Mouse (Mus musculus) intestine, embryonic 16.5 days (tissue): ENCODE results near the gene Ireb2. TPM values are rescaled to one million over a fixed set of nuclear protein-coding genes. Genes with fewer than 3 reads are reported as not detected.
A peak's percentile ranks its signal among the peaks of the same experiment; 100 is the strongest.

Experiments
- ATAC-seq: fragments of 200-750 bp; cut with Nextera tagmentation; 2 replicates; pipeline ENCODE4 v1.8.0; 2017; ENCODE audit warnings: moderate TSS enrichment, moderate library complexity
- H3K27ac ChIP-seq: fragments of 300-500 bp; sonication (generic); 2 replicates; pipeline ENCODE4 v1.5.1; 2014; ENCODE audit warnings: mild to moderate bottlenecking, low read length
- H3K27me3 ChIP-seq: fragments of 300-500 bp; sonication (generic); replicated peaks from 2 replicates; pipeline ENCODE4 v1.6.1; 2014; ENCODE audit warnings: low read length, control low read depth, mixed read lengths; ENCODE audit not compliant: control insufficient read depth, insufficient read depth
- H3K36me3 ChIP-seq: fragments of 300-500 bp; sonication (generic); 2 replicates; pipeline ENCODE4 v1.6.1; 2014; ENCODE audit warnings: low read length, control low read depth; ENCODE audit not compliant: control insufficient read depth, insufficient read depth
- H3K4me1 ChIP-seq: fragments of 300-500 bp; sonication (generic); 2 replicates; pipeline ENCODE4 v1.6.1; 2014; ENCODE audit warnings: low read length, control low read depth, mixed read lengths; ENCODE audit not compliant: control insufficient read depth, insufficient read depth
- H3K4me2 ChIP-seq: fragments of 300-500 bp; sonication (generic); 2 replicates; pipeline ENCODE4 v1.6.1; 2014; ENCODE audit warnings: low read depth, low read length, control low read depth
- H3K4me3 ChIP-seq: fragments of 300-500 bp; sonication (generic); 2 replicates; pipeline ENCODE4 v1.5.1; 2014; ENCODE audit warnings: mild to moderate bottlenecking, low read length
- H3K9ac ChIP-seq: fragments of 300-500 bp; sonication (generic); 2 replicates; pipeline ENCODE4 v1.6.1; 2014; ENCODE audit warnings: low read depth, low read length
- H3K9me3 ChIP-seq: fragments of 300-500 bp; sonication (generic); 2 replicates; pipeline ENCODE4 v1.6.1; 2016; ENCODE audit warnings: low read length, control low read depth; ENCODE audit not compliant: control insufficient read depth
- WGBS: fragments of 180-500 bp; shearing (Covaris S2); extraction: QIAGEN DNeasy Blood & Tissue Kit; methylation state at CpG from one replicate; pipeline ENCODE4 v1.1.7; 2014; 5-methylcytosine and 5-hydroxymethylcytosine counted together
- polyA plus RNA-seq: library from polyadenylated mRNA; unstranded; fragments of >200 nt; fragmentation: Nextera tagmentation; extraction: Ambion mirVana; gene quantifications from 2 replicates; pipeline ENCODE4 v1.2.1, GENCODE M21; 2015

The Ireb2 gene
- polyA plus RNA-seq, 1 experiment from 2014 or later = 21.0 TPM

- Histone ChIP-seq H3K36me3 (no peaks in the 10 kb centered on the region), H3K9me3 (no peaks in the 10 kb centered on the region), H3K4me3 (no peak overlapping the region), H3K4me1 (peaks cover 8% of the 10 kb centered on the region), H3K27me3 (no peaks in the 10 kb centered on the region), H3K27ac (no peak overlapping the region), H3K4me2 (no peak overlapping the region), H3K9ac (peak overlapping the region; percentile 11; the same call in 1 of the 2 replicates)
- no peak for ATAC-seq
- WGBS = 76% methylated on average over 7 of the region's 7 CpGs
Observed at GRCm38 (mm10) chr9:54860526-54860925, 3.1 kb upstream of the Ireb2 start.

DNA sequence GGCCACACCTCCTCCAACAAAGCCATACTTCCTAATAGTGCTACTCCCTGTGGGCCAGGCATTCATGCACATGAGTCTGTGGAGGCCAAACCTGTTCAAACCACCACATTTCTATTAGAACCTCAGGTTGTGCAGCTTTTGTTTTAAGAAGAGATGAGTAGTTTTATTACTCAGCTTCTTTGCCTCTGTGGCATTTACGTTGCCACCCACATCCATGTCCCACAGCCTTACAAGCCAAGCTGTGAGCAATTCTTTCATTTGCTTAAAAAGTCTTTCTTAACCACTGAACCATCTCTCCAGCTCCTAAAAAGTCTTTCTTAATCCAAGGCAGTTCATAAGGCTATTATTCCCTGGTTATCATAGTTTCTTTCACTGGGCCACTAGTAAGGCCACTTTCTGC is 15.2 kb downstream of the Ireb2 start:
- no peak overlapping the region for H3K4me2 ChIP-seq
- 90% methylated on average over 1 of the region's 1 CpGs for WGBS
- H3K27ac ChIP-seq = no peak overlapping the region
- no peaks in the 10 kb centered on the region for H3K4me1 ChIP-seq
- H3K9me3 ChIP-seq = no peaks in the 10 kb centered on the region
- H3K9ac ChIP-seq = no peak overlapping the region
- no peak for ATAC-seq
- no peak overlapping the region for H3K4me3 ChIP-seq
- H3K27me3 ChIP-seq = no peaks in the 10 kb centered on the region
- peaks cover 3% of the 10 kb centered on the region; the same call in 1 of the 2 replicates for H3K36me3 ChIP-seq

DNA sequence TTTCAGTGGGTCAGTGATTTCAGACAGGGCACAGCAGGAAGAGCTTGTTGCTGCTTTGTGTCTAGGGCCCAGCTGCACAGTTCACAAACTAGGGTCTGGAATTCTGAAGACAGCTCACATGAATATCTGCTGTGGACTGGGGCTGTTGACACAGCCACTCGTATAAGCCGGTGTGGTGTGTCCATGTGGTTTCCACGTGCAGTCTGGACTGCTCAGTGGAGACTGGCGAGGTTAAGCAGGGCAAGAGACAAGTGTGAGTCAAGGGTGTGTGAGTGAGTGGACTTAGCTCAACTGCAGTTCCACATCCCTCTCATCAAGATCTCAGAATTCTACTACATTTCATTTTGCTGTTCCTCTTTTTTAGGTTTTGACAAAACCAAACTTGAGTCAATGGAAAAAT is 28.5 kb downstream of the Ireb2 start:
- Histone ChIP-seq H3K4me3 (no peak overlapping the region), H3K36me3 (peaks cover 9% of the 10 kb centered on the region; the same call in 1 of the 2 replicates), H3K4me1 (no peaks in the 10 kb centered on the region), H3K27me3 (no peaks in the 10 kb centered on the region), H3K9ac (no peak overlapping the region), H3K4me2 (no peak overlapping the region), H3K27ac (no peak overlapping the region), H3K9me3 (no peaks in the 10 kb centered on the region)
- peak; percentile 40; the same call in 1 of the 2 replicates for ATAC-seq
- 78% methylated on average over 4 of the region's 4 CpGs for WGBS

DNA sequence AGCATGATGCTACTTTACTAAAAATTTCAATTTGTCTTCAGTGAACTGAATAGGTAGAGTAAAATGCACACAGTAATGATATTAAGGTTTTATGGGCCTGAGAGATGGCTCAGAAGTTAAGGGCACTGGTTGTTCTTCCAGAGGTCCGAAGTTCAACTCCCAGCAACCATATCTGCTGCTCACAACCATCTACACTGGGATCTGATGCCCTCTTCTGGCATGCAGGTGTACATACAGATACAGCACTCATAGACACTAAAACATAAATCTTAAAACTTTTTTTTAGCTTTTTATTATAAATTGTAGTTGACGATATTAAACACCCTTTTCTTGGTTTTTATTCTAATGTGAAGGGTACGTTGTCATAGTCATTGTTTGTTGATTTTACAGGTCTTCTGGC is 33.5 kb downstream of the Ireb2 start:
- Histone ChIP-seq H3K4me2 (no peak overlapping the region), H3K9ac (no peak overlapping the region), H3K27me3 (no peaks in the 10 kb centered on the region), H3K9me3 (no peaks in the 10 kb centered on the region), H3K27ac (no peak overlapping the region), H3K4me3 (no peak overlapping the region), H3K4me1 (no peaks in the 10 kb centered on the region), H3K36me3 (peaks cover under 1% of the 10 kb centered on the region; the same call in 1 of the 2 replicates)
- 0 out of 2 replicates have a peak, but pooled peaks have one; percentile 52 for ATAC-seq
- 84% methylated on average over 3 of the region's 3 CpGs for WGBS

DNA sequence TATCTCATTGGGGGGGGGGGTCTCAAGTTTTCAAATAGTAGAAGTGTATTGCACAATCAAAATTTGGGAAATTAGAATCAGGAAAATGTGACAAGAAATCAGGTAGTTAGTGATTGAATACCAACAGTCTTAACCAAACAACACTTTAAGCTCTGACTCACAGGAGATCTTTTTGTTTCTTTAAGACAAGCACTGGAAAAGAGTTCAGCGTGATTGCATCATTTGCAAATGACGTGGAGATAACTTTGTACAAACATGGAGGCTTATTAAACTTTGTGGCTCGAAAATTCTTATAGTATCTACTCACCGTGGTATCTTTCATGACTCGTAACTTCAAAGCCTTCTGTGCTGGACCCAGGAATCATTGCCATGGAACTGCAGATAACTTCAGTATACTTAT is 45.9 kb downstream of the Ireb2 start:
- WGBS = 72% methylated on average over 5 of the region's 5 CpGs
- Histone ChIP-seq H3K27ac (no peak overlapping the region), H3K4me3 (no peak overlapping the region), H3K9ac (no peak overlapping the region), H3K4me2 (no peak overlapping the region), H3K36me3 (0 out of 2 replicates have a peak, but pooled peaks cover 5% of the 10 kb centered on the region), H3K4me1 (no peaks in the 10 kb centered on the region), H3K9me3 (no peaks in the 10 kb centered on the region), H3K27me3 (no peaks in the 10 kb centered on the region)
- ATAC-seq = no peak

GRCm38 (mm10) chr9:54915576-54915975 is 52.0 kb downstream of the Ireb2 start:
- WGBS = 67% methylated on average over 7 of the region's 7 CpGs
- Histone ChIP-seq H3K27me3 (no peaks in the 10 kb centered on the region), H3K27ac (no peak overlapping the region), H3K4me3 (no peak overlapping the region), H3K36me3 (no peaks in the 10 kb centered on the region), H3K9ac (no peak overlapping the region), H3K9me3 (no peaks in the 10 kb centered on the region), H3K4me2 (no peak overlapping the region), H3K4me1 (no peaks in the 10 kb centered on the region)
- no peak for ATAC-seq

GRCm38 (mm10) chr9:54916401-54916800 is 52.8 kb downstream of the Ireb2 start:
- Histone ChIP-seq H3K4me3 (peak overlapping the region; percentile 71), H3K4me1 (no peaks in the 10 kb centered on the region), H3K9ac (no peak overlapping the region), H3K9me3 (no peaks in the 10 kb centered on the region), H3K4me2 (peak overlapping the region; percentile 91), H3K36me3 (no peaks in the 10 kb centered on the region), H3K27ac (no peak overlapping the region), H3K27me3 (no peaks in the 10 kb centered on the region)
- peak; percentile 3; the same call in 1 of the 2 replicates for ATAC-seq
- 70% methylated on average over 8 of the region's 8 CpGs for WGBS

- H3K9ac ChIP-seq = peak within 1 kb of the TSS; percentile 84
- H3K27ac ChIP-seq = peak within 1 kb of the TSS; percentile 61
- no peaks in the 10 kb centered on the region for H3K27me3 ChIP-seq
- peak; percentile 99 for ATAC-seq
- under 1% methylated on average over 34 of the region's 34 CpGs for WGBS
- H3K4me2 ChIP-seq = peak within 1 kb of the TSS; percentile 91
- H3K9me3 ChIP-seq = no peaks in the 10 kb centered on the region
- H3K4me3 ChIP-seq = peak within 1 kb of the TSS; percentile 71
- H3K36me3 ChIP-seq = no peaks in the 10 kb centered on the region
- H3K4me1 ChIP-seq = no peaks in the 10 kb centered on the region
Observed at GRCm38 (mm10) chr9:54917010-54917677, 53.6 kb downstream of the Ireb2 start, which contains the start of gene Hykk. Hykk (plus strand) TSS chr9:54917283.

DNA sequence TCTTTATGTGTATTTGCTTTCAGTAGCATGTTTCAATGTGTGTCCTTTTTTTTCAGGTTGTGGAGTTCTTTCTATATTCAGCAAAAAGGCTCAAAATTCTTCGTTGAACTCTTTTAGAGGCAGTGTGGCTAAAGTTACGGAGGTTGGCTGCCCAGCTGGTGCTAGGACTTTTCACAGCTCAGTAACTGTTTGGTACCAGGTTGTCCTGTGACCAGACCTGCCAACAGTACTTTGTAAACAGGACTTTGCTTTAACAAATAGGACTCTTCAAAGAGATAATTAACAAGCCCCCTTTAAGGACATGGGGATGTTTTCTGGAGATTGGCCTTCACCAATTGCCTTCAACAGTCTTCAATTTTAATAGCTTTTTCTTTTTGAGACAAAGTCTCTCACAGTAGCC is 54.6 kb downstream of the Ireb2 start:
- Histone ChIP-seq H3K4me3 (no peak overlapping the region), H3K9ac (no peak overlapping the region), H3K9me3 (no peaks in the 10 kb centered on the region), H3K4me2 (peak overlapping the region; percentile 91; the same call in 1 of the 2 replicates), H3K4me1 (no peaks in the 10 kb centered on the region), H3K27me3 (no peaks in the 10 kb centered on the region), H3K27ac (no peak overlapping the region), H3K36me3 (no peaks in the 10 kb centered on the region; the same call in 1 of the 2 replicates)
- 67% methylated on average over 2 of the region's 2 CpGs for WGBS
- ATAC-seq = no peak
